Mouse (Mus musculus) heart, adult 2 months (tissue): ENCODE data around the gene Ing3.

Experiments
- CTCF ChIP-seq: fragments of 200-600 bp; IDR thresholded peaks from 2 replicates; pipeline ENCODE4 v1.8.1; 2022; ENCODE audit warnings: antibody characterized with exemption, mild to moderate bottlenecking, moderate library complexity
- POLR2A ChIP-seq: fragments of 200-500 bp; IDR thresholded peaks from 2 replicates; pipeline ENCODE4 v1.6.1; 2011; ENCODE audit warnings: mild to moderate bottlenecking, low read depth, low read length, control low read depth; ENCODE audit not compliant: insufficient read depth

GRCm38 (mm10) chr6:21987554-21987953 is 38.2 kb downstream of the Ing3 start:
- TF ChIP-seq CTCF (no peak), POLR2A (no peak)
